Mouse (Mus musculus): Measurements from ENCODE around the gene Exoc3l4.
A peak's percentile ranks its signal among the peaks of the same experiment; 100 is the strongest.

Exoc3l4 gene

DNA sequence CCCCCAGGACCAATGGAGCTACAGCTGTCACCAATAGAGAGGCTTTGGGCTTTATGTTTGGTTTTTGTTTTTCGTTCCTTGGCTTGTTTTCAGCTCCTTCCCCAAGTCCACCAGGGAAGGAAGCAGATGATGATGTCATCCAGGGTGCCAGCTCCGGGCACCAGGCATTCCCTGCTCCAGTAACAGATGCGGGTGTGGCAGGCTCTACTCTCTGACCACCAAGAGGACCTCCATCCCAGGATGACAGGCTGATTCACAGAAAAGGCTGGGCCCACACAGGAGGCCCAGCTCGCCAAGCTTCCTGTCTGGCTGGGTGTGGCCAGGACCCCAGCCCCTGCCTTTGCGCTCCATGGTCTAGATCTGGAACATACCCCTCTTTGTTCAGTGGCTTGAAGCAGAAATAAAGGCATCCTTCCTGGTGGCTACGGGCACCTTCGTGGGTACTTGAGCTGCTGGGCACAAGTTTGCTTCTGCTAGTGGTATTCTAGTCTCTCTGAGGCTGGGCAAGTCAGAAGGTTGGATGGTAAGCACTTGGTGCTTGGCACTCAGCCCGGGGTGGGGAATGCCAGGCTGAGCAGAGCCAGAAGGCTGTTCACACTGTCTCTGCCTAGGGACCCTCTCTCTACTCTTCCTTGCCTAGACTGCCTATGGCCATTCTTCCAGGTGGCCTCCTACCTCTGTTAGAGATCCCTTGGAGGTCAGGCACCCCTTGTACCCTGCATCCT lies 5.0 kb upstream of the Exoc3l4 start:
- no peak for DNase-seq (ENCODE audit: low read depth, low spot score)

DNA sequence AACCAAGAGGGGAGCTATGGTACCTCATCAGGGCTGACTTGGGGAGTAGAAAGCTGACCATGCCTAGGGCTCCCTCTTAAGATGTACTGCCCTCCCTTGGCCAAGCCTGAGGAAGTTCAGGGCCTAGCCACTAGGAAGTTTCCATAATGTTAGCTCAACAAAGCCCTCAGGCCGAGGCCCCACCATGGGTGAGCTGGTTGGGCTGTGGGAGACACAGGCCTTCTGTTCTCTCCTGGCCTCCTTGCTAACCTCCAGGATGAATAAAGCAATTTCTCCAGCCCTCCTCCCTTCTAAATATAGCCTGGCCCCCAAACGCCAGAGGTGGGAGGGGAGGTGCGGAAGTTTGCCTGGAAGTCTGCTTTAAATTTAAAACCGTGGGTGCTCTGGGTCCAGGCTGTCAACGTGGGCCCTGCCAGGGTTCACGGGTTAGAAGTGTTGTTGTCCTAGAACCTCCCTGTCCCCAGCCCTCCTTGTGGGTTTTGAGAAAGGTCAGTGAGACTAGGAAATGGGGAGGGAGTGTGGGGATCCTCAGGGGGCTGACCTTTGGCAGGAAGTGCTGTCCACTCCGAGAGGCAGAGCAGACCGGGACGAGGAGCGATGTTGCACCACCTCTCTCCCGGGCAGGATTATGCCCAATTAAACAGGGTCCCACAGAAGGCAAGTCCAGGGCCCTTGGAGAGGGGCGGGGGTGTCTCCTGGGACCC lies 4.1 kb upstream of the Exoc3l4 start:
- DNase-seq (ENCODE audit: low read depth, low spot score) = no peak

- peak; percentile 82 for DNase-seq (ENCODE audit: low read depth, low spot score)
These were observed 3.5 kb upstream of the Exoc3l4 start for GRCm38 (mm10) chr12:111413300-111413699.

DNA sequence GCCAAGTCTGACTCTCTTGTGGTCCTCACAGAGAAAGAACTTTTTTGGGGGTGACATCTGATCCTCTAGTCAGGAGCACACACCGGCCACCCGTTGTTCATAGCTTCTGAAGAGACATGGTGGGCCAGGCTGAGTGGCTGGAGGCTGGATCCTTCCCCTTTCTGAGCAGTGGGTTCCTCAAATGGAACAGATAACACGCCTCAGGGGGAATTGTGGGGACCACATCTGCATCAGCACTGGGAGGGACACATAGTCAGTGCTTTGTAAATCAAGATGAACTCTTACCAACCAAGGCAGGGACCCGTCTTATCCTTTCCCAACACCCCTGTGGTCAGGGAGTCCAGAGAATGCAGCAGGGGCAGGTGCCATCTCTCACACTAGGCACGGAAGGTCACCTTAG lies 3.1 kb downstream of the Exoc3l4 start:
- DNase-seq (ENCODE audit: low read depth, low spot score) = no peak

DNA sequence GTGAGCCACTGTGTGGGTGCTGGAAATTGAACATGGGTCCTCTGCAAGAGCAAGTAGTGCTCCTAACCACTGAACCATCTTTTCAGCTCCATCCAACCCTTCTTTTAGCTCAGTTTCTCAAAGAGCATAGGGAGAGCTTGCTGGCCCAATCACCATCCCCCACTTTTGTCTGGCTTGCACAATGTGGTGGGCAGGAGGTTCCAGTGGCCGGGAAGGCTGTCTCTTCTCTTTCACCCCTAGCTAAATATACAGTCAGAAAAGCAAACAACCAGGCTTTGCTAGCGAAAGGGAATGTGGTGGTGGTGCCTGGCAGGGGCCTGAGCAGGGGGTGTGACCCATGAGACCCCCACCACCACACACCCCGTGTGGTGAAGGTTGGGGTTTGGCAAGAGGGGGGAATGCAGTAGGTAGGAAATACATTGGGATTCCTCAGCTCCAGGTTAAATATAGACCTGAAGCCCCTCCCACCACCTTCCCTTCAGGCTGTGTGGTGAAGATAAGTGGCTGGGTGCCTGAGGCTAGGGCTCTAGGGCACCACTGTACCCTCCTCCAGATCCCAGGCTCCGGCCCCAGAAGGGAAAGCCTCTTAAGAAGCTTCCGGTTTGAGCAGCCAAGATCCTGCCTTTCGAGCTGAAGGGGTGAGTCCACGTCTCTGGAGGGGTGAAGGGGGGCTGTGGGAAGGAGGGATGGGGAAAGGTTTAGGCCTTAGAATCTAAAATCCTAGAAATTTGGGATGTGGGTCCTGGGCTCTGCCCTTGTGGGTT lies 4.3 kb downstream of the Exoc3l4 start:
- no peak for DNase-seq (ENCODE audit: low read depth, low spot score)

DNA sequence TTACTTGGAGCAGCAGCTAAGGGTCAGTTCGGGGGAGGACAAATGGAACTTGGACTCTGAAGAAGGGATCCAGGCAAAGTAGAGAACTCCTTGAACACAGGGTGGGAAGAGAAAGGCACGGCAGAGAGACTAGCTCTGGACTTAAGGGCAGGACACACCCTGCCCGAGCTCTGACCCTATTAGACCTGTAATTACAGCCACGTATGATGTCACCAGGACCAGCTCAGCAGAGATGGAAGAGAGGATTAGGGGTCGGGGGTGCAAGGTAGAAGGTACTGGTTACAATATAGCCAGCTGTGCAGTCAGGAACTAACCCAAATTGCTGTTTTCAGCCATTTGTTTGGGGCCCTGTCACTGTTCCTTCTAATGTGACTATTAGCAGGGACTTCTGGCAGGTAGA lies 6.0 kb downstream of the Exoc3l4 start:
- DNase-seq (ENCODE audit: low read depth, low spot score) = no peak

DNA sequence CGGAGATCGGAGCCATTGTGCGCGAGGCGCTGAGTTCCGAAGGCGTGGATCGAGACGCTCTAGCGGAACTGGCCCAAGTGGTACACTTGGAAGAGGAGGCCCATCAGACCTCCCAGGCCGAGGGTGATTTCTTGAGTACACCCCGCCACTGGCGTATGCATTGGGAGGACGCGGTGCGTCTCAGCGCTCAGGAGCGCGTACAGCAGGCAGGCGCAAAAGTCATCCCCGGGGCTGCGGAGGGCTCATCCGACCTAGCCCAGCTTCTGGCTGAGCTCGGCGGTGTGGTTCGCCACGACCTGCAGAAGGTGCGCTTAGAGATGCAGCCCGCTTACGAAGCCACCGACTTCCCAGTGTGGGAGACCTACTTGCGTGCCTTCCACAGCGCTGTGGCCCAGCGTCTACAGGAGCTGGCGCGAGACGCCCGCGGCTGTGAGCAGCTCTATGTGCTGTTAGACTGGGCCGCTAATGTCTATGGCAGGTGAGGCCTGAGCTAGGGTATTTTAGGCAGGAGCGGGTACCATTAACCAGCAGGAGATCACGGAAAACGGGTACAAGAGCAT lies 6.8 kb downstream of the Exoc3l4 start:
- no peak for DNase-seq (ENCODE audit: low read depth, low spot score)

GRCm38 (mm10) chr12:111424547-111424946 lies 7.7 kb downstream of the Exoc3l4 start:
- DNase-seq (ENCODE audit: low read depth, low spot score) = no peak

DNA sequence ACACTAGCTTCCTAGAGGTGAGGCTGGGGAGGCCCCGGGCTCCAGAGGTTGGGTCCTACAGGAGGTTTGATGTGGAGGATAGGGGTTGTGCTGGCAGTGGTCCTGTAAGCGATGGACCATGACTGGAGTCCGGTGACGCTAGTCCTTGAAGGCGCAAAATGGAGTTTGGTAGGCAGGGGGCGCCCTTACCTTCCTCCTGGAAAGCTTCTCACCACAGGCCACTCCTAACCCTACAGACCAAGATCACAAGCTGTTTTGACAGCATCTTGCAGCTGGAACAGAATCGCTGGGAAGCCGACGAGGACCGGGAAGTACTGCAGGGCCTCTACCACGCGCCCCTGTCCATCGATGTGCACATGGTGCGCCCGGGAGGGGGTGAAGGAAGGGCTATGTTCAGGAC lies 8.4 kb downstream of the Exoc3l4 start:
- DNase-seq (ENCODE audit: low read depth, low spot score) = no peak

DNA sequence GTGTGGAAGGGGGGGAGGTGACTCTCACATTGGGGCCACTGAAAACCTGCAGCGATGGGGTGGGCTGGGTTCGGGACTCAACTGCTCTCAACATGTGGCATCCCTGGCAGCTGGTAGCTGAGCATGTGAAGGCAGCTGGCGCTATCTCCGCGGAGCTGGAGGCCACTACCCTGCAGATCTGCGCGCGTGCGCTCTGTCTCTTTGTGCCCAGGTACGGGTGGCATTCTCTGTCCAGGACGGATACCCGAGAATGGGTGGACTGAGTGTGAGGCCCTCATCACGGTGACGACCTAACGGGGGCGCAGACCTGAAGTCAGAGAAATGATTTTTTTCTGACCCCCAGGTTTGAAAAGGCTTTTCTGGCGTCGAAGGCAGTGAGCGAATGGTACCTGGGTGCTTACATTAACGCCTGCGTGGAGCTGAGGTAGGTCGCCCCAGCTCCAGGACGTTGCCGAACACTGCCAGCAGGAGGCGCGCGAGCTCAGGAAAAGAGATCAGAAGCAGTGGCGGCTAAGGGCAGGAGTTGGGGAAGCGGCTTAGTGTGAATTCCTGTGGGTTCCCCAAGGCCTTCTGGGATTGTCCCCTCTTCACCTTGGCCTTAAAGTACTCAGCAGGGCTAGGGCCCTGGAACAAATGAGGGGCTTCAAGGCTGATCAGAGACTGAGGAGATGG lies 9.1 kb downstream of the Exoc3l4 start:
- DNase-seq (ENCODE audit: low read depth, low spot score) = peak; percentile 85

- no peak for DNase-seq (ENCODE audit: low read depth, low spot score)
These were observed 10.8 kb downstream of the Exoc3l4 start for GRCm38 (mm10) chr12:111427438-111428113.

- no peak for DNase-seq (ENCODE audit: low read depth, low spot score)
These were observed 11.5 kb downstream of the Exoc3l4 start for GRCm38 (mm10) chr12:111428364-111428763.

GRCm38 (mm10) chr12:111428961-111429911 lies 12.4 kb downstream of the Exoc3l4 start:
- peak; percentile 72 for DNase-seq (ENCODE audit: low read depth, low spot score)

DNA sequence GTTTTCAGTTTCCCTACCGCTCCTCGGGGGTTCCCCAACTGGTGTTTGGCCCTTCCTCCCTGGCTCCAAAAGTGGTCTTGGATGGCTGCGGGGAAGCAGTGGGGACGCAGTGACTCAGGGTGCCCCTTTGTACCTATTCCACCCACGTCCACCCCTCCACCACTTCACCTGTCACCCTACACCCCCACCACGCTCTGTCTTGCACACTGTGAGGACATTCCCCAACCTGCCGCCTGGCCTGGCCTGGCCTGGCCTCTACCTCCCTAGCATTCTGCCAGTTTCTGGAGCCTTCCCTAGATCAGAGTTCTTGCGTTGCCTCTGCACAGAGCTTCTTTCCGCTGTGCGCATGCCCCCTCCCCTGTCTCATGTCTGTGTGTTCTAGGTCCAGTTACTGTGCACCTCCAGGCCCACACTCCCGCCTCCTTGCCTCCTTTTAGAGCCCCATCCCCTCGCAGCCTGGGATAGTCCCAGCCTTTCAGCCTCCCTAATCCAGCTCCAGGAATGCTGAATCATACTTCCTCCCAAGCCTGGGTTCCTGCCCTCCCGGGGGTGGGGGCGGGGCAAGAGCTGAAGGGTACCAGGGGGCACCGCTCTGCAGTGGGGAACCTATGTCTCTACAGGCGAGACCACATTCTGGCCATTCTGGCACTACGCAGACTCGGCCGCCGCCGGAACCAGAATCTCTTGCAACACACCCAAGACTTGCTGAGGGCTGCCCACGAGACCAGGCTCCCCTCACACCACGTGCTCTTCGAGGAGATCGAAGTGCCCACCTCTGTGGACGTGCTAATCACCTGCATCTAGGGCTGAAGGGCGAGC lies 13.4 kb downstream of the Exoc3l4 start:
- no peak for DNase-seq (ENCODE audit: low read depth, low spot score)

DNA sequence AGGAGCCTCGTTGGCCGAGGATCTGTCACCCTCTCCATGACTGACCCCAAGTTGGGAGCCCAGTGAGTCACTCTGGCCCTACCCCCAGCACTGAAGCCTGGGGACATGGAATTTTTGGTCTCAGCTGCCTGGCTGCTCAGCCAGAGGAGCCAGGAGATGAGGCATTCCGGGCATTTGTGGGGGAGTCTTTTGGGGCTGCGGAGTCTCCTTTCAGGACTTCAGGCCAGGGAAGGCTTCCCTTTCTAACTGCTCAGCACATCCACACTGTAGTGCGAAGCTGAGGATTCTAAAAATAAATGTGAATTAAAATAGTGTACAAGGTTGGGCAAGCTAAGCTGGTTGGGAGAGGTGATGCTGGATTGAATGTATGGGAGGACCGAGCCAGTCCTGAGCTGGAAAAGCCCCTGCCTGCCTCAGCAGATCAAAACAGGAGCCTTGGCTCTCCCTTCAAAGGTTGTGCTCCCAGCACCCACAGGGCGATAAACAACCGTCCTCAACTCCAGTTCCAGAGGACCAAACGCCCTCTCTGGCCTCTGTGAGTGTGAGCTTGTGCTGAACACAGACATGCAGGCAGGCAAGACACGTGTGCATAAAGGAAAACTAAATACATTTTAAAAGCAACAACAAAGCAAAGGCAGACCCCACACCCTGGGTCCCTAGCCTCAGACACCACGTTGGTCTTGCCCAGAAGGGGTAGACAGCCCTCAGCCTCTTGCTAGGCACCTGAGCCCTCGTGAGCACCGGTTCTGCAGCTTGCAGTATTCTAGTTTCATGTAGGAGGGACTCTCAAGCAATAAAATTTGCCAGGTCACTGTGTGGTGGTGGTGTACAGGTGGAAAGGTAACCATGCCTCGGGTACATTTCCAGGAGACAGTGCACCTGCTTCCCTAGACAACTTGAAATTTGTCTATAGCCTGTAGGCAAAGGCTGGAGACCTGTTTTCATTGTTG lies 14.3 kb downstream of the Exoc3l4 start:
- peak; percentile 85 for DNase-seq (ENCODE audit: low read depth, low spot score)

GRCm38 (mm10) chr12:111432097-111432496 lies 15.3 kb downstream of the Exoc3l4 start:
- no peak for DNase-seq (ENCODE audit: low read depth, low spot score)

DNA sequence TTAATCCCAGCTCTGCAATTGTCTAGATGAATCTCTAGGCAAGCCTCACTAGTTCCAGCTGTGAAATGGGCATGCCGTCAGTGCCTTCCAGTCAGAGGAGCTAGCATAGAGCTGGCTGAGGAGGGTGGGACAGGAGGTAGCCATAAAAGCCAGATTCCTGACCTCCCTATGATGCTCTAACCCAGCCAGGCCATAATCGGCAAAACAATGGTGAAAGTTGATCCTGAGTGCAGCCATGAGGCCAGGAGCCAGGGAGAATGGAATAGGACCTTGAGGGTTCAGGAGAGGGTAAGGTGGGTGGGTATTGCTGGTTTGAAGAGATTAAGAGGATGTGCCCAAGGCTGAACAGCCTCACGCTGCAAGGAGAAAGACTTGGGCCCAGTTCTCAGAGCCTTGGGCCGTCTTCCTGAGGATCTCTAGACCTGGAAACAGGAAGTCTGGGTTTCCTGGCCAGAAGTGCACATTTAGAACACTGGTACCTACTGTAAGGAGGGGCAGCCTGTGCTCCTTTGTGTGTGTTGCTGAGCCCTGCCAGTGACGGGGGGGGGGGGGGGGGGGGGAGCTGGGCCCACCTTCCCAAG lies 16.0 kb downstream of the Exoc3l4 start:
- no peak for DNase-seq (ENCODE audit: low read depth, low spot score)
